Mouse (Mus musculus): ENCODE data around the gene Olfml2b. TPM values are rescaled to one million over a fixed set of nuclear protein-coding genes. Genes with fewer than 3 reads are reported as not detected.

Gene Olfml2b
- polyA plus RNA-seq, 1 experiment from 2014 or later, result 13.0 TPM

DNA sequence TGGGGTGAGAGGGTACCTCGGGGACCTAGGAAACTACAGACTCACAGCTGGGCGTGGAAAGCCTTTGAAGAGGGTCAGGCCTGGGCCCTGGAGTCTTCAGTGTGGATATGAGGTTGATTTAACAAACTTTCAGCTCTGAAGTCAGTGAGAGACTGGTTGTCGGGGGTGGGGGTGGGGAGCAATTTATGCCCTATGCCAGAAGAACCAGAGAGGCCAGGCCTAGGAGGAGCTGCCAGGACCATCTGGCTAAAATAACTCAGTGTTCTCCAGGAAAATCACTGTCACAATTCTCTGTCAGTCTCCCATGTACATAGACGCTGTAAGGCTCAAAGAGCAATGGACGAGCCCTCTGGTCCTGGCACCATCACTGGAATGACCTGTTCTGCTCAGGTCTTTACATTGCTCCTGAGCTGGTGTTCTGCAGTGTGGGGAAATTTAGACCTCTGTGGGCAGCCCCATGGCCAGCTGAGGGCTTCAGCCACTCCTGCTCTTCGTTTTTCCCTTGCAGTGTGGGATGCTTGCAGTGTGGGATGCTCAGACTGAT is 3.7 kb downstream of the Olfml2b start:
- H3K36me3 ChIP-seq, result no peaks in the 10 kb centered on the region
- no peak overlapping the region for H3K9ac ChIP-seq
- H3K4me3 ChIP-seq, result no peak overlapping the region
- no peaks in the 10 kb centered on the region for H3K9me3 ChIP-seq
- no peak for ATAC-seq (ENCODE audit: insufficient number of reproducible peaks, insufficient read depth, low FRiP score, low TSS enrichment, low read depth)
- peaks cover 33% of the 10 kb centered on the region for H3K4me1 ChIP-seq
- WGBS, result 80% methylated on average over 6 of the region's 6 CpGs
- no peaks in the 10 kb centered on the region for H3K27me3 ChIP-seq
- no peak overlapping the region; the same call in 1 of the 2 replicates for H3K27ac ChIP-seq
- H3K4me2 ChIP-seq, result no peak overlapping the region

GRCm38 (mm10) chr1:170651046-170651723 is 6.9 kb downstream of the Olfml2b start:
- no peak overlapping the region for H3K27ac ChIP-seq
- 65% methylated on average over 6 of the region's 6 CpGs for WGBS
- no peak overlapping the region for H3K4me3 ChIP-seq

GRCm38 (mm10) chr1:170651989-170652740 is 7.8 kb downstream of the Olfml2b start:
- Histone ChIP-seq H3K4me3 (no peak overlapping the region), H3K27ac (no peak overlapping the region), H3K9me3 (no peaks in the 10 kb centered on the region), H3K4me1 (peaks cover 17% of the 10 kb centered on the region), H3K36me3 (no peaks in the 10 kb centered on the region), H3K4me2 (no peak overlapping the region), H3K27me3 (no peaks in the 10 kb centered on the region), H3K9ac (no peak overlapping the region)
- 79% methylated on average over 15 of the region's 15 CpGs for whole genome bisulfite sequencing
- ATAC-seq (ENCODE audit: insufficient number of reproducible peaks, insufficient read depth, low FRiP score, low TSS enrichment, low read depth), result no peak

More at GRCm38 (mm10) chr1:170651046-170651723, 6.9 kb downstream of the Olfml2b start:
- H3K4me2 ChIP-seq, result no peak overlapping the region
- no peak overlapping the region for H3K9ac ChIP-seq
- H3K36me3 ChIP-seq, result no peaks in the 10 kb centered on the region
- no peaks in the 10 kb centered on the region for H3K9me3 ChIP-seq
- ATAC-seq (ENCODE audit: insufficient number of reproducible peaks, insufficient read depth, low FRiP score, low TSS enrichment, low read depth), result no peak
- no peaks in the 10 kb centered on the region for H3K27me3 ChIP-seq
- peaks cover 26% of the 10 kb centered on the region for H3K4me1 ChIP-seq

DNA sequence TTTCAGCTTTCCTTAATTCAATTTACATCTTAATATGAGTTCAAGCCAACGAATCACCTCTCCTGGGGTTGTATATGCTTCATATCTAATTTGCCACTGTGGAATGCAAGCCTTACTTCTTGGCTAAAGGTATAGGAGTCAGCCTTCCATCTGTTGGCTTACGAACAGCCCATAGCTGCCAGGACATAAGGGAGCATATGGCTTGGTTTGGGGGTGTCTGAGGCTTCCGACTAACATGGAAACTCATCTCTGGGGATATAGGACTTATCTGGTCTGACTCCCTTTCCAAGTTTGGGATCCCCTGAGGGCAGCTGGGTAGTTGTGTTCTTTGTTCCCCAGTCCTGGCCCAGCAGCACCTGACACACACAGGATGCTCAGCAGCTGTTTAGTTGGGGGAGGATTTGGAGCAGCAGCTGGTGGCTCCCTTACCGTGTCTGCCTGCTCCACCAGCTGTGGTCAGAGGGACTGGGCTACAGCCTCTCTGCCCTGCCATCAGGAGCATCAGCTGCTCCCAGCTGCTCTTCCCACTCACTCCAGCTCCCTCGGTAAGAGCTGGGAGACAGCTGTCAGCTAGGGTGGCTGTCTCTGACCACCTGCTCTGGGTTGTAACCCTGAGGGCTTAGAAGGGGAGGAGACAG is 11.1 kb downstream of the Olfml2b start:
- Histone ChIP-seq H3K4me2 (no peak overlapping the region), H3K4me1 (peaks cover 13% of the 10 kb centered on the region), H3K9ac (no peak overlapping the region), H3K4me3 (no peak overlapping the region), H3K36me3 (no peaks in the 10 kb centered on the region), H3K9me3 (no peaks in the 10 kb centered on the region), H3K27me3 (no peaks in the 10 kb centered on the region), H3K27ac (no peak overlapping the region)
- no peak for ATAC-seq (ENCODE audit: insufficient number of reproducible peaks, insufficient read depth, low FRiP score, low TSS enrichment, low read depth)
- 40% methylated on average over 5 of the region's 5 CpGs for WGBS

DNA sequence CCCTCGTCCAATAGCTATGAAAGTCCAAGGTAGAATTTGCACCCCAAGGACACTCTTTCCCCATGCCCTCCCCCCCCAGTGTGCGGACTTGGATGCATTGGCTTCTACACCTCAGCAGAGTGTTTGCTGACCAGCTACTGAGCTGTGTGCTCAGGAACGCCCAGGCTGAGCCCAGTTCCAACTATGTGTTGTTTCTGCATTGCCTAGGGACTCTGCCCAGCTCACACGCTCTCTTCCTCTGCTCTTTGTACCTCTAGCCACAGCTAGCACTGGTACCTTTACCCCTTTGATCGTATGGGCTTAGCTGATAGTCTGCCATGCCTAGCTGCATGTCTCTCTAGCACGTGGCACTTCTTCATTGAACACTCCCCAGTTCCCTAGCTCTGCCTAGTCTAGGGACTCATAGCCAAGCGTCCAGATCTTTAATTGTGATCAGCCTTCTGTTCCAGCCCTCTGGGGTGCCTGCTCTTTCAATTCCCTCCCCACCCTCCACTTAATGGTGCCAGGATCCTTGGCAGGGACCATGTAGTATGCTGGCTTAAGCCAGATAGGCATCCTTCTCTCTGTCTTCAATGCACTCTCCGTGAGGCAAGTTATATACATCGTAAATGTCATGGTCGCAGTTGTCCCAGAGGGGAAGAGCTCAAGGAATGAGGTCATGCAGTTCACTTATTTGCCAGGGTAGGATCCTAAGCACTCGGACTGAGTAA is 12.3 kb downstream of the Olfml2b start:
- Histone ChIP-seq H3K9me3 (no peaks in the 10 kb centered on the region), H3K4me2 (no peak overlapping the region), H3K4me3 (no peak overlapping the region), H3K27ac (no peak overlapping the region), H3K4me1 (peaks cover 13% of the 10 kb centered on the region), H3K27me3 (no peaks in the 10 kb centered on the region), H3K9ac (no peak overlapping the region), H3K36me3 (no peaks in the 10 kb centered on the region)
- 80% methylated on average over 11 of the region's 11 CpGs for WGBS
- ATAC-seq (ENCODE audit: insufficient number of reproducible peaks, insufficient read depth, low FRiP score, low TSS enrichment, low read depth), result no peak

DNA sequence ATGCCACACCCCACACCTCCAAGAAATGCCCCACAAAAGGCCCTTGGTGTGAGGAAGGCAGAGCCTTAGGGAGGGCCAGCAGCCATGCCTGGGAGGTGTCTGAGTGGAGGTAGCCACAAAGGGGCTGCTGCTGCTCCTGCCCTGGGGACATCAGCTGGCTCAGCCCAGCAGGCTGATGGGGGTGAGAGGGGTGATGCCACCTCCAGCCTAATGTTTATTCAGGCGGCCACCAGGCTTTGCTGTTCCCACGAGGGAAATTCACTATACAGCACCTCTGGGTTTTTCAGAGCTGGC is 12.8 kb downstream of the Olfml2b start:
- peaks cover 8% of the 10 kb centered on the region for H3K4me1 ChIP-seq
- no peak overlapping the region for H3K4me3 ChIP-seq
- no peak for ATAC-seq (ENCODE audit: insufficient number of reproducible peaks, insufficient read depth, low FRiP score, low TSS enrichment, low read depth)
- 54% methylated on average over 2 of the region's 2 CpGs for WGBS
- H3K27ac ChIP-seq, result no peak overlapping the region
- H3K4me2 ChIP-seq, result no peak overlapping the region
- H3K9ac ChIP-seq, result no peak overlapping the region
- H3K36me3 ChIP-seq, result no peaks in the 10 kb centered on the region
- H3K27me3 ChIP-seq, result no peaks in the 10 kb centered on the region
- H3K9me3 ChIP-seq, result no peaks in the 10 kb centered on the region

DNA sequence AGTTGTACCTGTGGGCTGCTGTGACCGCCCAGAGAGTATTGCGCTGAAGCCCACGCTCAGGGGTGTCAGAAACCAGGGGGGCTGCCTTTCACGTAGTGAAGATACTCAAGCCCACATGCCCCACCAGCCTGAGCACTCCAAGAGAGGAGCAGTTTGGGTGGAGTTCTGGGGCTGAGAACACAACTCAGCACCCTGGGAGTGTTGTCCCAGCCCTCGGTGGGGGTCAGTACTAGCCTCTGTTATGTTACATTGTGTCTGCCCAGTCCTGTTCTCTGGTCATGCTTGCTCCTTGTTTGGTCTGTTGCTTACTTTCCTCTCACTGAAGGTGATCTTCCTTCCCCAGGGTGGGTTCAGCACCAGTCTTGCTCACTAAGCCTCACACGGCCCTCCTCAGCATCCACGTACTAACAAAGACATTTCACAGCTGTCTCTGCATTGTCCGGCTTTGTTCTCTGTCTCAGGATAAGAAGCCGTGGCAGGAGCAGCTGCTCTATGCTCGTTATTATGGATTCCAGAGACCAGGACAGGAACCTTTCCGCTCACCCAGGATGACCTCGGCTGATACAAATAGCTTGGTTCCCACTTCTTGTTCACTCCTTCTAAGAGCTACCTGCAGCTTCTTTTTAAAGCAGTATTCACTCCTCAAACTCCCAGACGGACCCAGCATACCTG is 13.4 kb downstream of the Olfml2b start:
- no peak overlapping the region for H3K4me2 ChIP-seq
- no peak overlapping the region for H3K27ac ChIP-seq
- H3K4me3 ChIP-seq, result no peak overlapping the region
- H3K27me3 ChIP-seq, result no peaks in the 10 kb centered on the region
- no peak for ATAC-seq (ENCODE audit: insufficient number of reproducible peaks, insufficient read depth, low FRiP score, low TSS enrichment, low read depth)
- peaks cover 8% of the 10 kb centered on the region for H3K4me1 ChIP-seq
- no peaks in the 10 kb centered on the region for H3K9me3 ChIP-seq
- WGBS, result 73% methylated on average over 13 of the region's 13 CpGs
- no peak overlapping the region for H3K9ac ChIP-seq
- 0 out of 2 replicates have a peak, but pooled peaks cover 3% of the 10 kb centered on the region for H3K36me3 ChIP-seq

- no peak overlapping the region for H3K27ac ChIP-seq
- H3K4me3 ChIP-seq, result no peak overlapping the region
- H3K9ac ChIP-seq, result no peak overlapping the region
- WGBS, result 80% methylated on average over 13 of the region's 13 CpGs
- no peaks in the 10 kb centered on the region for H3K9me3 ChIP-seq
- no peak overlapping the region for H3K4me2 ChIP-seq
- H3K36me3 ChIP-seq, result 0 out of 2 replicates have a peak, but pooled peaks cover 8% of the 10 kb centered on the region
- H3K4me1 ChIP-seq, result peaks cover 8% of the 10 kb centered on the region
- ATAC-seq (ENCODE audit: insufficient number of reproducible peaks, insufficient read depth, low FRiP score, low TSS enrichment, low read depth), result no peak
- no peaks in the 10 kb centered on the region for H3K27me3 ChIP-seq
Observed at GRCm38 (mm10) chr1:170659260-170659659, 14.9 kb downstream of the Olfml2b start.

DNA sequence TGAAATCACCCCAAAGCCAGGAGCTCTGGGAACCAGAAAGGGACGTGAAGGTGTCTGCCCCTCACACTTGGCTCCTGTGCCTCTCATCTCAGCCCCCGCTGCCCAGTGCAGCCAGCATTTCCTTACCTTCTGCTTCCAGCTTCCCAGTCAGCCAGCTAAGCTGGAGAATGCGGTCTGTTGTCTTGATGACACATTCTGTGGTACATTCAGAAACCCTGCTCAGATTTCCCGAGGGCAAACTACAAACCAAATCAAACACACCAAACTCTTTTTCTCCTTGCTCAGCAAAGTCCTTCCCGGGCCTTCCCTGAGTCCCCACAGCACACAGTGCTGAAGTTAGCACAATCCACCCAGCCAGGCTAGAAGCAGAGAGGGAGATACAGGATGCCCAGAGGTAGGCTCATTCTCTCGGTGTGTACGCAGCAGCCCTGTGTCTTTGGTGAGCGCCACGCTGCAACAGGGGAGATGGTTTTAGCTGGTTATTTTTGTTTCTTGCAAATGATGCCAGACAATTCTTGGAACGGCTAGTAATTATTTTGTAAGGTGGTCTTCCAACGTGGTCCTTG is 20.4 kb downstream of the Olfml2b start:
- Histone ChIP-seq H3K4me2 (no peak overlapping the region), H3K9ac (no peak overlapping the region), H3K9me3 (no peaks in the 10 kb centered on the region), H3K27ac (peak overlapping the region; percentile 53; the same call in 1 of the 2 replicates), H3K4me1 (0 out of 2 replicates have a peak, but pooled peaks cover 8% of the 10 kb centered on the region), H3K36me3 (peaks cover 21% of the 10 kb centered on the region), H3K27me3 (no peaks in the 10 kb centered on the region), H3K4me3 (no peak overlapping the region)
- no peak for ATAC-seq (ENCODE audit: insufficient number of reproducible peaks, insufficient read depth, low FRiP score, low TSS enrichment, low read depth)
- 63% methylated on average over 11 of the region's 11 CpGs for WGBS

GRCm38 (mm10) chr1:170665200-170665599 is 20.9 kb downstream of the Olfml2b start:
- Histone ChIP-seq H3K4me3 (no peak overlapping the region), H3K4me2 (no peak overlapping the region), H3K27ac (0 out of 2 replicates have a peak overlapping the region, but pooled peaks have one; percentile 53), H3K36me3 (peaks cover 26% of the 10 kb centered on the region), H3K27me3 (no peaks in the 10 kb centered on the region), H3K9ac (no peak overlapping the region), H3K9me3 (no peaks in the 10 kb centered on the region), H3K4me1 (0 out of 2 replicates have a peak, but pooled peaks cover 8% of the 10 kb centered on the region)
- ATAC-seq (ENCODE audit: insufficient number of reproducible peaks, insufficient read depth, low FRiP score, low TSS enrichment, low read depth), result no peak
- WGBS, result 73% methylated on average over 7 of the region's 7 CpGs

Measured in embryonic facial prominence, embryonic 13.5 days (tissue).